Mouse (Mus musculus): ENCODE results near the gene Cat. TPM values are rescaled to one million over a fixed set of nuclear protein-coding genes. Genes with fewer than 3 reads are reported as not detected.

Cat gene
- total and polyA plus RNA-seq, 3 experiments = 29.8 to 84.7 (median 45.0) TPM

DNA sequence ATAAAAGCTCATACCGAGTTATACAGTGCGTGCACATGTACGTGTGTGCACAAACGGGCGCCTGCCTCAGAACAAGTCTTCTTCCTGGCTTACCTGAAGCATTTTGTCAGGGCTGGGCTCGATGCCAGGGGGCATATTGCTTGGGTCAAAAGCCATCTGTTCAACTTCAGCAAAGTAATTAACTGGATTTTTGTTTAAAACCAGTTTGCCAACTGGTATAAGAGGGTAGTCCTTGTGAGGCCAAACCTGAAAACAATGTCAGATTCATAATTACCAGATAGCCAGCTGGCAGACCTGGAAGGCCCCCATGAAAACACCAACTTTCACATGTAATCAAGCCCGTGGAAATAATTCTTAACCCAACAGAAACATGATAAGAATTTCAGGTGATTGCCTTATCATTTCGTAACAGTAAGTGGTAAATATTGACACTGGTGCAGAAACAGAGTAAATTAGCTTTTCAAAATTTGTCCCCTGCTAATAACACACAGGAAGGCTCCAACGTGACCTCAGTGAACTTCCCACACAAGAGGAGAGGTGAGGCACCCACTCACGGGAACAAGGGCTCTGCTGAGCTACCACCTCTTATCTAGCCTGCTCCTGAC lies 17.9 kb downstream of the Cat start:
- in situ Hi-C loops (cut with MboI; ENCODE audit: low pct_ligation_motif_present, low pct_unique_long_range_greater_than_20kb, low sequenced_read_pairs) = loop anchor here (25.0 kb wide), 2 partner anchors 245 to 520 kb away; no protein-coding TSS in a partner anchor
- no peak overlapping the region for H3K27ac ChIP-seq (ENCODE audit: insufficient read depth, low read depth)
- no peak overlapping the region for H3K4me2 ChIP-seq (ENCODE audit: insufficient read depth, low read depth, poor library complexity, severe bottlenecking)
- no peak for DNase-seq (ENCODE audit: extremely low read depth)
- H3K4me1 ChIP-seq (ENCODE audit: control insufficient read depth in 1 of 2, insufficient read depth in 2 of 2) = no peaks in the 10 kb centered on the region
- H3K27me3 ChIP-seq (replicated peaks) = no peaks in the 10 kb centered on the region
- TF ChIP-seq NELFE (IDR thresholded peaks at IDR 0.05; ENCODE audit: low read depth, low read length) = no peak
- H3K36me3 ChIP-seq (replicated peaks in 1 of 2; ENCODE audit: control insufficient read depth in 1 of 2, insufficient read depth in 1 of 2, low read length in 1 of 2) = peaks cover 63 to 93% of the 10 kb centered on the region in 2 experiments
- no peak overlapping the region for H3K9ac ChIP-seq (ENCODE audit: insufficient read depth, low read depth)
- no peaks in the 10 kb centered on the region for H3K9me3 ChIP-seq (replicated peaks; ENCODE audit: low read length)
- no peak overlapping the region for H3K4me3 ChIP-seq (replicated peaks in 1 of 3; ENCODE audit: low read depth in 2 of 3, low read length in 2 of 3, poor library complexity in 1 of 3)
- dilution Hi-C loops (cut with MboI; ENCODE audit: extremely low pct_ligation_motif_present, extremely low pct_unique_long_range_greater_than_20kb, low sequenced_read_pairs) = no loop called here
- H3K79me2 ChIP-seq (replicated peaks; ENCODE audit: control insufficient read depth, extremely low read depth, insufficient read depth, poor library complexity, severe bottlenecking) = no peaks in the 10 kb centered on the region; the same call in none of the 2 replicates

GRCm38 (mm10) chr2:103466272-103466671 lies 18.7 kb downstream of the Cat start:
- no peaks in the 10 kb centered on the region for H3K4me1 ChIP-seq (ENCODE audit: control insufficient read depth in 1 of 2, insufficient read depth in 2 of 2)
- TF ChIP-seq RCOR1 (conservative IDR thresholded peaks at IDR 0.05; ENCODE audit: low read depth, low read length) (no peak), ELF1 (IDR thresholded peaks at IDR 0.05; ENCODE audit: low read depth, low read length) (no peak)
- H3K79me2 ChIP-seq (replicated peaks; ENCODE audit: control insufficient read depth, extremely low read depth, insufficient read depth, poor library complexity, severe bottlenecking) = no peaks in the 10 kb centered on the region; the same call in none of the 2 replicates
- no peak overlapping the region for H3K9ac ChIP-seq (ENCODE audit: insufficient read depth, low read depth)
- no peaks in the 10 kb centered on the region for H3K27me3 ChIP-seq (replicated peaks)
- H3K9me3 ChIP-seq (replicated peaks; ENCODE audit: low read length) = no peaks in the 10 kb centered on the region
- no peak overlapping the region for H3K27ac ChIP-seq (ENCODE audit: insufficient read depth, low read depth)
- H3K4me3 ChIP-seq (replicated peaks in 1 of 3; ENCODE audit: low read depth in 2 of 3, low read length in 2 of 3, poor library complexity in 1 of 3) = no peak overlapping the region
- no peak overlapping the region for H3K4me2 ChIP-seq (ENCODE audit: insufficient read depth, low read depth, poor library complexity, severe bottlenecking)
- dilution Hi-C loops (cut with MboI; ENCODE audit: extremely low pct_ligation_motif_present, extremely low pct_unique_long_range_greater_than_20kb, low sequenced_read_pairs) (no loop called here), in situ Hi-C loops (cut with MboI; ENCODE audit: low pct_ligation_motif_present, low pct_unique_long_range_greater_than_20kb, low sequenced_read_pairs) (loop anchor here (25.0 kb wide), 2 partner anchors 246 to 521 kb away; no protein-coding TSS in a partner anchor)
- H3K36me3 ChIP-seq (replicated peaks in 1 of 2; ENCODE audit: control insufficient read depth in 1 of 2, insufficient read depth in 1 of 2, low read length in 1 of 2) = peaks cover 64 to 94% of the 10 kb centered on the region in 2 experiments
- DNase-seq (ENCODE audit: extremely low read depth) = no peak

GRCm38 (mm10) chr2:103465429-103465828 lies 19.5 kb downstream of the Cat start:
- no peaks in the 10 kb centered on the region for H3K4me1 ChIP-seq (ENCODE audit: control insufficient read depth in 1 of 2, insufficient read depth in 2 of 2)
- no peak overlapping the region for H3K4me3 ChIP-seq (replicated peaks in 1 of 3; ENCODE audit: low read depth in 2 of 3, low read length in 2 of 3, poor library complexity in 1 of 3)
- no peaks in the 10 kb centered on the region; the same call in 1 of the 2 replicates for H3K79me2 ChIP-seq (replicated peaks; ENCODE audit: control insufficient read depth, extremely low read depth, insufficient read depth, poor library complexity, severe bottlenecking)
- no peak overlapping the region for H3K4me2 ChIP-seq (ENCODE audit: insufficient read depth, low read depth, poor library complexity, severe bottlenecking)
- in situ Hi-C loops (cut with MboI; ENCODE audit: low pct_ligation_motif_present, low pct_unique_long_range_greater_than_20kb, low sequenced_read_pairs) = loop anchor here (25.0 kb wide), 2 partner anchors 247 to 522 kb away; no protein-coding TSS in a partner anchor
- no peak for DNase-seq (ENCODE audit: extremely low read depth)
- dilution Hi-C loops (cut with MboI; ENCODE audit: extremely low pct_ligation_motif_present, extremely low pct_unique_long_range_greater_than_20kb, low sequenced_read_pairs) = no loop called here
- H3K36me3 ChIP-seq (replicated peaks in 1 of 2; ENCODE audit: control insufficient read depth in 1 of 2, insufficient read depth in 1 of 2, low read length in 1 of 2) = peaks cover 63 to 93% of the 10 kb centered on the region in 2 experiments
- no peak for TF ChIP-seq EP300 (IDR thresholded peaks at IDR 0.05; ENCODE audit: low read length)
- TF ChIP-seq ETS1 (conservative IDR thresholded peaks at IDR 0.05; ENCODE audit: low read depth, low read length) = no peak
- no peak for TF ChIP-seq CTCF (conservative IDR thresholded peaks at IDR 0.05 in 1 of 2, IDR thresholded peaks at IDR 0.05 in 1 of 2; ENCODE audit: low read depth in 2 of 2, low read length in 2 of 2)
- TF ChIP-seq ZNF384 (IDR thresholded peaks at IDR 0.05; ENCODE audit: low read depth, low read length) = no peak
- TF ChIP-seq RAD21 (IDR thresholded peaks at IDR 0.05; ENCODE audit: low read depth, low read length) = no peak
- no peak for TF ChIP-seq MAX (IDR thresholded peaks at IDR 0.05; ENCODE audit: low read length)
- TF ChIP-seq MAFK (IDR thresholded peaks at IDR 0.05; ENCODE audit: insufficient replicate concordance, low read length) = no peak
- TF ChIP-seq RCOR1 (conservative IDR thresholded peaks at IDR 0.05; ENCODE audit: low read depth, low read length) = no peak
- no peak for TF ChIP-seq USF2 (conservative IDR thresholded peaks at IDR 0.05; ENCODE audit: low read depth, low read length)
- no peak for TF ChIP-seq NRF1 (IDR thresholded peaks at IDR 0.05; ENCODE audit: low read depth, low read length)
- TF ChIP-seq E2F4 (IDR thresholded peaks at IDR 0.05; ENCODE audit: insufficient replicate concordance, low read depth, low read length) = no peak
- no peak for TF ChIP-seq HCFC1 (IDR thresholded peaks at IDR 0.05; ENCODE audit: low read depth, low read length)
- no peak for TF ChIP-seq GABPA (IDR thresholded peaks at IDR 0.05; ENCODE audit: insufficient replicate concordance, low read depth, low read length)
- TF ChIP-seq ZMIZ1 (IDR thresholded peaks at IDR 0.05; ENCODE audit: low read depth, low read length) = no peak
- no peak for TF ChIP-seq TBP (conservative IDR thresholded peaks at IDR 0.05; ENCODE audit: low read depth, low read length)
- TF ChIP-seq POLR2A (IDR thresholded peaks at IDR 0.05; ENCODE audit: low read depth, low read length) = no peak
- no peak for TF ChIP-seq SMC3 (IDR thresholded peaks at IDR 0.05; ENCODE audit: low read depth, low read length)
- no peak for TF ChIP-seq NELFE (IDR thresholded peaks at IDR 0.05; ENCODE audit: low read depth, low read length)
- no peaks in the 10 kb centered on the region for H3K27me3 ChIP-seq (replicated peaks)
- no peaks in the 10 kb centered on the region for H3K9me3 ChIP-seq (replicated peaks; ENCODE audit: low read length)
- no peak overlapping the region for H3K27ac ChIP-seq (ENCODE audit: insufficient read depth, low read depth)
- H3K9ac ChIP-seq (ENCODE audit: insufficient read depth, low read depth) = no peak overlapping the region
